In genomic region chr9:48450066-48450465, GRCm38 (mm10) we compare ENCODE assay signal across 21 mouse cellular contexts. TPM values are rescaled to one million over a fixed set of nuclear protein-coding genes. Genes with fewer than 3 reads are reported as not detected.
A peak's percentile ranks its signal among the peaks of the same experiment; 100 is the strongest.
DNase-seq lines count a peak whose midpoint lies in the region; ATAC-seq and TF ChIP-seq lines count a peak whose summit lies in the region.
"Had no signal": no experiment of that assay in that cellular context is flagged by ENCODE, and none has a peak within 500 bp of the region (broad histone marks: within the 10 kb centered on the region; RNA-seq: fewer than 3 reads in every experiment).

No protein-coding gene starts in this region.

- H3K27ac ChIP-seq in testis, adult 2 months (ENCODE audit: control insufficient read depth, insufficient read depth, low read depth, low read length): peak overlapping the region; percentile 24
- no peak overlapping the region for H3K27ac ChIP-seq in hindbrain, embryonic 12.5 days
- H3K27ac ChIP-seq: embryonic facial prominence, embryonic 12.5 days; heart, embryonic 15.5 days; limb, embryonic 10.5 days; midbrain, embryonic 10.5 days had no signal

- DNase-seq in testis, postnatal 10 days (ENCODE audit: low spot score): no peak
- DNase-seq in induced T-regulatory cell, adult 2 months (ENCODE audit: low read depth): peak; percentile 60
- DNase-seq in thymus, postnatal 14 days: peak; percentile 24
- no peak for DNase-seq in kidney, postnatal 4 days
- no peak for DNase-seq in layer of hippocampus, postnatal 25 days (ENCODE audit: extremely low spot score in 1 of 2, low spot score in 1 of 2)
- DNase-seq: adrenal gland, adult 2 months; B cell, adult 2 months; cerebellum, adult 11 months; cerebellum, postnatal 14 days; forebrain, postnatal 0 days; heart, postnatal 4 days; kidney, adult 18-20 months; liver; lung, postnatal 10 days had no signal

- no peaks in the 10 kb centered on the region for H3K27me3 ChIP-seq in testis, adult 2 months (ENCODE audit: control insufficient read depth, insufficient read depth, low read length)
- no peaks in the 10 kb centered on the region for H3K27me3 ChIP-seq in hindbrain, embryonic 12.5 days
- H3K27me3 ChIP-seq: embryonic facial prominence, embryonic 12.5 days; heart, embryonic 15.5 days had no signal

- 91% methylated on average over 17 of the region's 17 CpGs for WGBS in hindbrain, embryonic 12.5 days

- H3K4me2 ChIP-seq in hindbrain, embryonic 12.5 days (replicated peaks): no peak overlapping the region
- H3K4me2 ChIP-seq: embryonic facial prominence, embryonic 12.5 days; heart, embryonic 15.5 days had no signal

- no peaks in the 10 kb centered on the region for H3K36me3 ChIP-seq in testis, adult 2 months (ENCODE audit: control insufficient read depth, insufficient read depth, low read length)
- H3K36me3 ChIP-seq in hindbrain, embryonic 12.5 days: no peaks in the 10 kb centered on the region
- H3K36me3 ChIP-seq: embryonic facial prominence, embryonic 12.5 days; heart, embryonic 15.5 days; limb, embryonic 10.5 days; midbrain, embryonic 10.5 days had no signal

- H3K9me3 ChIP-seq in hindbrain, embryonic 12.5 days (replicated peaks): no peaks in the 10 kb centered on the region
- H3K9me3 ChIP-seq: embryonic facial prominence, embryonic 12.5 days; heart, embryonic 15.5 days; limb, embryonic 10.5 days; midbrain, embryonic 10.5 days had no signal

- no peak overlapping the region for H3K9ac ChIP-seq in hindbrain, embryonic 12.5 days
- H3K9ac ChIP-seq: embryonic facial prominence, embryonic 12.5 days; forebrain, postnatal 0 days; heart, embryonic 15.5 days had no signal

- no peak for TF ChIP-seq CTCF in testis, adult 2 months (IDR thresholded peaks at IDR 0.05; ENCODE audit: control insufficient read depth, insufficient read depth, insufficient replicate concordance, low read depth, low read length)

- no peak for ATAC-seq in hindbrain, embryonic 12.5 days (ENCODE audit: low FRiP score)
- ATAC-seq: forebrain, postnatal 0 days; hindbrain, embryonic 16.5 days had no signal

- no peaks in the 10 kb centered on the region for H3K4me1 ChIP-seq in testis, adult 2 months (ENCODE audit: control insufficient read depth, insufficient read depth, low read length)
- H3K4me1 ChIP-seq in hindbrain, embryonic 12.5 days: no peaks in the 10 kb centered on the region
- H3K4me1 ChIP-seq: embryonic facial prominence, embryonic 12.5 days; heart, embryonic 15.5 days; limb, embryonic 10.5 days; midbrain, embryonic 10.5 days had no signal

- peak overlapping the region; percentile 93 for H3K4me3 ChIP-seq in testis, adult 2 months (ENCODE audit: control insufficient read depth, low read depth, low read length)
- no peak overlapping the region for H3K4me3 ChIP-seq in hindbrain, embryonic 12.5 days
- H3K4me3 ChIP-seq: embryonic facial prominence, embryonic 12.5 days; heart, embryonic 15.5 days; limb, embryonic 10.5 days; midbrain, embryonic 10.5 days had no signal

- TF ChIP-seq POLR2A in testis, adult 2 months (IDR thresholded peaks at IDR 0.05; ENCODE audit: control insufficient read depth, low read depth, low read length): no peak

RNA-seq across cellular contexts. Expression of gene Rexo2, which starts 30.4 kb away (rescaled TPM):
- 45.6 and 50.7 TPM in 2 replicates for polyA plus RNA-seq in testis, adult 2 months (2012; rRNA removed)
- total RNA-seq in layer of hippocampus, postnatal 25 days (2021): 10 to 100 TPM; 89.7 to 95.9 TPM
- polyA plus RNA-seq in hindbrain, embryonic 12.5 days (2016; fragmentation: Nextera tagmentation; extraction: Ambion mirVana): 81.3 and 85.6 TPM in 2 replicates

RNA-seq across cellular contexts. Expression of gene Rbm7, which starts 45.0 kb away (rescaled TPM):
- polyA plus RNA-seq in testis, adult 2 months (2012; rRNA removed): 47.0 and 50.4 TPM in 2 replicates
- total RNA-seq in layer of hippocampus, postnatal 25 days (2021): 10 to 100 TPM; 37.8 to 38.6 TPM
- polyA plus RNA-seq in hindbrain, embryonic 12.5 days (2016; fragmentation: Nextera tagmentation; extraction: Ambion mirVana): 100 and 101 TPM in 2 replicates

RNA-seq across cellular contexts. Expression of gene Gm5617, which starts 45.2 kb away (rescaled TPM):
- 2,840 and 3,410 TPM in 2 replicates for polyA plus RNA-seq in testis, adult 2 months (2012; rRNA removed)
- total RNA-seq in layer of hippocampus, postnatal 25 days (2021): 10 to 100 TPM; 11.7 to 14.2 TPM
- 37.6 and 39.5 TPM in 2 replicates for polyA plus RNA-seq in hindbrain, embryonic 12.5 days (2016; fragmentation: Nextera tagmentation; extraction: Ambion mirVana)

Comparison
In these comparisons a context has a peak if more than half of its experiments do, and no peak if none do; other contexts are left out.
1. DNase-seq: peak in induced T-regulatory cell, adult 2 months (single experiment) and thymus, postnatal 14 days (single experiment); none in testis, postnatal 10 days (single experiment), kidney, postnatal 4 days (0 of 2) and layer of hippocampus, postnatal 25 days (0 of 2).
2. RNA of gene Gm5617, which starts 45.2 kb away (polyA plus RNA-seq): 2,840 to 3,410 TPM in testis, adult 2 months; 37.6 to 39.5 TPM in hindbrain, embryonic 12.5 days; every median in the first group is over 10 times any median in the second.